Mouse (Mus musculus) embryonic facial prominence, embryonic 14.5 days (tissue): ENCODE data around the gene Zfp366. TPM values are rescaled to one million over a fixed set of nuclear protein-coding genes. Genes with fewer than 3 reads are reported as not detected.

Source experiments
- ATAC-seq: fragments of 200-750 bp; cut with Nextera tagmentation; 2 replicates; pipeline ENCODE4 v1.8.0; 2017; ENCODE audit warnings: low read depth, moderate number of reproducible peaks, moderate TSS enrichment
- DNase-seq: peaks from one replicate; pipeline ENCODE4 v3.0.0-alpha.2; 2015; ENCODE audit warnings: low spot score
- H3K27ac ChIP-seq: fragments of 300-500 bp; sonication (generic); replicated peaks from 2 replicates; pipeline ENCODE4 v1.5.1; 2014; ENCODE audit warnings: low read depth, mild to moderate bottlenecking, low read length, moderate library complexity
- H3K27me3 ChIP-seq: fragments of 300-500 bp; sonication (generic); replicated peaks from 2 replicates; pipeline ENCODE4 v1.6.1; 2014; ENCODE audit warnings: low read length; ENCODE audit not compliant: control insufficient read depth, insufficient read depth
- H3K36me3 ChIP-seq: fragments of 300-500 bp; sonication (generic); 2 replicates; pipeline ENCODE4 v1.6.1; 2014; ENCODE audit warnings: low read length, mixed read lengths; ENCODE audit not compliant: control insufficient read depth, insufficient read depth
- H3K4me1 ChIP-seq: fragments of 300-500 bp; sonication (generic); 2 replicates; pipeline ENCODE4 v1.6.1; 2014; ENCODE audit warnings: antibody characterized with exemption, low read length; ENCODE audit not compliant: control insufficient read depth, insufficient read depth
- H3K4me2 ChIP-seq: fragments of 300-500 bp; sonication (generic); 2 replicates; pipeline ENCODE4 v1.6.1; 2014; ENCODE audit warnings: low read depth, mild to moderate bottlenecking, low read length, moderate library complexity, mixed read lengths
- H3K4me3 ChIP-seq: fragments of 300-500 bp; sonication (generic); 2 replicates; pipeline ENCODE4 v1.5.1; 2014; ENCODE audit warnings: low read depth, mild to moderate bottlenecking, low read length
- H3K9ac ChIP-seq: fragments of 300-500 bp; sonication (generic); 2 replicates; pipeline ENCODE4 v1.6.1; 2014; ENCODE audit warnings: low read depth, mild to moderate bottlenecking, low read length, moderate library complexity, mixed read lengths
- H3K9me3 ChIP-seq: fragments of 300-500 bp; sonication (generic); 2 replicates; pipeline ENCODE4 v1.6.1; 2016; ENCODE audit warnings: low read length; ENCODE audit not compliant: control insufficient read depth
- WGBS: fragments of 180-500 bp; shearing (Covaris S2); extraction: QIAGEN DNeasy Blood & Tissue Kit; methylation state at CpG from one replicate; pipeline ENCODE4 v1.1.7; 2014; 5-methylcytosine and 5-hydroxymethylcytosine counted together
- polyA plus RNA-seq: library from polyadenylated mRNA; unstranded; fragments of >200 nt; fragmentation: Nextera tagmentation; extraction: Ambion mirVana; gene quantifications from 2 replicates; pipeline ENCODE4 v1.2.1, GENCODE M21; 2014

Zfp366 gene
- polyA plus RNA-seq, 1 experiment from 2014 or later = 0.99 TPM

DNA sequence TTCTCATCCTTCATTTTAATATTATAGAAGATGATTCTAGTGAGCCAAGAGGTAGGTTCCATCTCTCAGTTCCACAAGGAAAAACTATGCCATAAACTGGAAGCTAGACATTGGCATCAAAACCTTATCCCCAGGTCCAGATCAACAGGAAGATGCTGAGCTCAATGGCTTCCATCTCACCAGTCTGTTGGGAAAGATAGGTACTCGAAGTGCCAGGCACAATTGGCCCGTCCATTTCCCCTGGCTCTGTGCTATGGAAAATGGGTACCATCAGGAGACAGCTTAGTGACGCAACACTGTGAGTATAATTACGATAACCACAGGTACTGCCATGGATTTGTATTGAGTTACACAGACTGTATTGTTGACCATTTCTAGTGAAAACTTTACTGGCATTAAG, 72.3 kb downstream of the Zfp366 start:
- no peak for DNase-seq
- ATAC-seq = no peak
- Histone ChIP-seq H3K27ac (no peak overlapping the region), H3K4me3 (no peak overlapping the region), H3K36me3 (no peaks in the 10 kb centered on the region), H3K9ac (no peak overlapping the region), H3K9me3 (no peaks in the 10 kb centered on the region; the same call in 1 of the 2 replicates), H3K4me2 (no peak overlapping the region), H3K4me1 (no peaks in the 10 kb centered on the region), H3K27me3 (no peaks in the 10 kb centered on the region)
- 85% methylated on average over 4 of the region's 4 CpGs for whole genome bisulfite sequencing

DNA sequence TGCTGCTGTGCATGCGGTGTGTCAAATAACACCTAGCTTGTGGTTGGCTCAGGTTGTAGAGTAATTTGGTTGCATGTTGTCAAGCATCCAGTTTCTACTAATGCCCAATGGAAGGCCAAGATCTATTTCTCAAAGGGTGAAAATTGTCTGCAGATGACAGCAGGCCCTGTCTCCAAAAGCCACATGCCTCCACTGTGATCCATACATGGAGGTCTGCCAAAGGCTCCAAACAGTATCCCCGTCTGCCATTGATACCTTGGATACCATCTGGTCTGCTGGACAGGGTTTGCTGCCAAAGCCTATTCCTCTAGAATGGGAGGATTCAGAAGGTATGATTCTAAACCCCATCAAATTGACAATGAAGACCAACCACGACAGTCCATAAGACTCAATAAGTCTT, 74.1 kb downstream of the Zfp366 start:
- H3K4me1 ChIP-seq = no peaks in the 10 kb centered on the region
- DNase-seq (no peak), ATAC-seq (no peak)
- H3K36me3 ChIP-seq = no peaks in the 10 kb centered on the region
- no peak overlapping the region for H3K4me2 ChIP-seq
- H3K27ac ChIP-seq = no peak overlapping the region
- 87% methylated on average over 3 of the region's 3 CpGs for WGBS
- H3K27me3 ChIP-seq = no peaks in the 10 kb centered on the region
- H3K4me3 ChIP-seq = no peak overlapping the region
- no peaks in the 10 kb centered on the region for H3K9me3 ChIP-seq
- H3K9ac ChIP-seq = no peak overlapping the region

DNA sequence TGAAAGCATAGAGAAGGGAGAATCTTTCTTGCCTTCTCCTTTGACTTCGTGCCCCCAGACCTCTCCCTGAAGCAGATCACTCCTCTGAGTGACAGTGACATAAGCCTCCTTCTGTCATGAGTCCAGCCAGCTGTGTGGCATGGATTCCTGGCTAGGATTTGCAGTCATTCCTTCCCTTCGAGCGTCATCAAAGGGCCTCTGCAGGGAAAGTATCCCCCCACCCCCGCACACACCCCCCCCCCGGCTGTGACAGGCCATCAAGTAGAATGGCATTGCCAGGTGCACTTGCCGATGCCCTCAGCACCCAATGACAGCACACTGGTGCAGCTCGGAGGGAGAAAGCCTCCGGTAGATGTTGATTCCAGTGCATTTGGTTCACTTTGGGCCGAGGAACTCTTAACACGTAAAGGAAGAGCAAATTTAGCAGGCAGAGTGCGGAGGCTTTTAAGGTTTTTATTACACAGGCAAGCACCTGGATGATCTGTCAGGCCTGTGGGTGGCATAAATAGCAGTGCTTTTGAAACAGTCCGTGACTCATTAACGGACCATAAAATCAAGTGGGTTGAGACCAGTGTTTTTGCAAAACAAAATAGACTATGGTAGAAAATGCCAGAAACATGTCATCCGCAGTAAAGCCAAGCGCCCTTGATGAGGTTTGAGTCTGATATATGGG, 75.0 kb downstream of the Zfp366 start:
- ATAC-seq = peak; percentile 77; the same call in 1 of the 2 replicates
- no peak overlapping the region for H3K27ac ChIP-seq
- 73% methylated on average over 15 of the region's 15 CpGs for WGBS

DNA sequence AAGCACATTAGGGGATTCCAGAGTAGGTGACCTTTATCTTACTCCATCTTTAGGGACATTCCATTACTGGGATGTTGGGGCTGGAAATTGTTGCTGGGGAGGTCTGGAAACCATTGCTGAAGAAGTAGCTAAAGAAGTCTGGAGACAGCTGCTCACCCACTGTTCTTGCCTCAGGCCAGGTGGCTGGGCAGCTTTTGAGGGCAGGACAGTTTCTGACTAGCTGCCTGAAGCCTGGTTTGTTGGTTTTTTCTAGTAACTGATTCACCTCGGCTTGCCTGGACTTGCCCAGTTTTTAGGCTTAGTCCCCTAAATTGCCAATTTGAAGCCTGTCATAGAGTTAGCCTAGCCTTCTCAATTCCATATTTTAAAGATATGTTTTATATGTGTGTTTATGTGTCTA, 77.8 kb downstream of the Zfp366 start:
- no peak for DNase-seq
- H3K4me1 ChIP-seq = no peaks in the 10 kb centered on the region
- H3K9me3 ChIP-seq = no peaks in the 10 kb centered on the region
- no peak overlapping the region for H3K27ac ChIP-seq
- no peaks in the 10 kb centered on the region for H3K36me3 ChIP-seq
- no peak overlapping the region for H3K9ac ChIP-seq
- no peak for ATAC-seq
- WGBS = 65% methylated on average over 1 of the region's 1 CpGs
- no peak overlapping the region for H3K4me3 ChIP-seq
- no peak overlapping the region for H3K4me2 ChIP-seq
- H3K27me3 ChIP-seq = no peaks in the 10 kb centered on the region

More for the DNA sequence above, 75.0 kb downstream of the Zfp366 start:
- H3K36me3 ChIP-seq = no peaks in the 10 kb centered on the region
- H3K9ac ChIP-seq = no peak overlapping the region
- no peak overlapping the region for H3K4me3 ChIP-seq
- H3K27me3 ChIP-seq = no peaks in the 10 kb centered on the region
- DNase-seq = peak; percentile 79
- H3K4me2 ChIP-seq = no peak overlapping the region
- no peaks in the 10 kb centered on the region for H3K4me1 ChIP-seq
- no peaks in the 10 kb centered on the region for H3K9me3 ChIP-seq

DNA sequence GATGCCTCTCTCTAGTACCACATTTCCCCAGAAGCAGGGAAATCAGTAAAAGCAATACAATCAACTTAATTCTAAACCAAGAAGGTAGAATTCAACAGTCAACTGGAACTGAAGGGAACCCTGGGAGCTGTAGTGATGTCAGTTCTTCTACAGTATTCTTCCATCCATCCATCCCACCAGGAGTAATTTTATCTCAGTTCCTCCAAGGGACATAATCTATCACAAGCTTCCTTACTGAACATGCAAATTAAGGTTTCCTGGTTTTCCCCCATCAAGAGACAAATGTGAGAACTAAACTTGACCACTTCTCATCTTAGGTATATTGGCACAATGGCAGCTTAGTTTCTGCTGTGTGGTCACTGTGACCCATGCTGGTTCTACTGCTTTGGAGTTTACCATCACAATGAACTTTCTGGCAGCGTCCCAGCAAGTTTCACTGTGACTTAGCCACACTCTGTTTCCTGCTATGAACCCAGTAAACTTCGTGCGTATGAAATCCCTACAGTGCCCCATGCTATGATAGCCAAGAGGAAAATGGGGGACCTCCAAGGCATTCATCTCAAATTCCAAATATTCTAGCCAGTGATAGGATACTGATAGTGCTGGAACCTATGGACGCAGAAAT, 78.6 kb downstream of the Zfp366 start:
- Histone ChIP-seq H3K9me3 (no peaks in the 10 kb centered on the region), H3K4me1 (no peaks in the 10 kb centered on the region), H3K27me3 (no peaks in the 10 kb centered on the region), H3K4me2 (no peak overlapping the region), H3K36me3 (no peaks in the 10 kb centered on the region), H3K4me3 (no peak overlapping the region), H3K9ac (no peak overlapping the region), H3K27ac (no peak overlapping the region)
- DNase-seq (no peak), ATAC-seq (no peak)
- WGBS = 79% methylated on average over 4 of the region's 4 CpGs

DNA sequence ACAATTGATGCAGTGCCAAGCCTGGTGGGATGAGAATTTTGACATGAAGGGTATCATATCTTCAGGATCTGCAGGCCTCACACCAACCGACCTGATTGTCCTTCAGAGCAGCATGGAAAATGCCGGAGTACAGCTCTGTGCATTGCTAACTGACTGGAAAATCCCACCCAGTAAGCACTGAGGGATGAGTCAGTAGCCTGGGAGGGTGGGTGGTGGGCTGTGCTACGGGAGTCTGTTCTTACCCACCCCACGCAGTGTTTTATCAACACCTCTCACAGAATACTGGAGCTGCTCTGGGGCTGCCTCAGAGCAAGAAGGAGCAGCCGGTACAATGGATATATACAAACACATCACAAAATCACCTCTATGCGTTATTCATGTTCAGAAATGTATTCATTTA, 79.9 kb downstream of the Zfp366 start:
- Histone ChIP-seq H3K4me2 (no peak overlapping the region), H3K9ac (no peak overlapping the region), H3K27ac (no peak overlapping the region), H3K4me3 (no peak overlapping the region), H3K36me3 (no peaks in the 10 kb centered on the region), H3K4me1 (no peaks in the 10 kb centered on the region), H3K9me3 (no peaks in the 10 kb centered on the region), H3K27me3 (no peaks in the 10 kb centered on the region)
- WGBS = 90% methylated on average over 6 of the region's 6 CpGs
- ATAC-seq (no peak), DNase-seq (no peak)

- ATAC-seq (no peak), DNase-seq (no peak)
- no peaks in the 10 kb centered on the region for H3K4me1 ChIP-seq
- H3K36me3 ChIP-seq = no peaks in the 10 kb centered on the region
- no peak overlapping the region for H3K9ac ChIP-seq
- 91% methylated on average over 3 of the region's 3 CpGs for WGBS
- H3K9me3 ChIP-seq = no peaks in the 10 kb centered on the region
- no peak overlapping the region for H3K4me3 ChIP-seq
- H3K27ac ChIP-seq = no peak overlapping the region
- H3K4me2 ChIP-seq = no peak overlapping the region
- H3K27me3 ChIP-seq = no peaks in the 10 kb centered on the region
Observed at GRCm38 (mm10) chr13:99272046-99272445, 87.4 kb downstream of the Zfp366 start.

DNA sequence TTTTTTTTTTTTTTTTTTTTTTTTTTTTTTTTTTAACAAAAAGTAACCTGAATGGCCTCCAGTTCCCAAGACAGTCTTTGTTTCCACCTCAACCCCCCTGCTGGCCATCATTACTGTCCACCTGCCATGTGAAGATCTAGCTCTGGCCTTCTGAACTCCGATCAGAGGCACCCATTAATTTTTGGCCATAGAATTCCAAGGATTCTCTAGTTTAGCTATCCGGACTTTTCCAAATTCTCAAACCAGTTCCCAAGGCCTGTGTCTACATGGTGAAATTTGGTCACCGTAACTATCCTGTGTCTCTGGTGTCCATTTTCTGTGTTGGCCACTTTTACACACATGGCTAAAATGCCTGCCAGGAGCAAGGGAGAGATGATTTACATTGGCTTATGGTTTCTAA, 92.9 kb downstream of the Zfp366 start:
- 94% methylated on average over 3 of the region's 3 CpGs for WGBS
- Histone ChIP-seq H3K36me3 (no peaks in the 10 kb centered on the region), H3K27me3 (no peaks in the 10 kb centered on the region), H3K9me3 (no peaks in the 10 kb centered on the region), H3K4me3 (no peak overlapping the region), H3K4me1 (no peaks in the 10 kb centered on the region), H3K9ac (no peak overlapping the region), H3K4me2 (no peak overlapping the region), H3K27ac (no peak overlapping the region)
- ATAC-seq (no peak), DNase-seq (no peak)

DNA sequence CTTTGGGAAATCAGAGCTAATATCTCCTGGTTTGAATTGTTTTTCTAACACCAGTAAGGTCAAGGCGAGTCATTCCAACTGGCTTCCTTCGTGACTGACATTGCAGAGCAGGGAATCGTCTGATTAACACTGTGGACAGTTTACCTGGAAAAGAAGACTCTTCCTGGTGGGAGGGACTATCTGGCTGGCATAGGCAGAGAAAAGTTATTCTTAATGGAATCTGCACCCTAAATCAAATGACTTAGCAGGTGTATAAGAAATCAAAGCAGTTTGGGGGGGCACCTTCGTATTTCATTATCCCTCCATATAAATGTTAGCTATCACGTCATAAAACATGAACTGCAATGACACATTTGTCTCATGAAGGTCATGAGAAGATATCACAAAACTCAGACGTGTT, 93.9 kb downstream of the Zfp366 start:
- H3K4me1 ChIP-seq = peaks cover 5% of the 10 kb centered on the region
- 77% methylated on average over 6 of the region's 6 CpGs for WGBS
- H3K27ac ChIP-seq = no peak overlapping the region
- no peaks in the 10 kb centered on the region for H3K36me3 ChIP-seq
- no peak overlapping the region for H3K4me2 ChIP-seq
- H3K4me3 ChIP-seq = no peak overlapping the region
- H3K9ac ChIP-seq = no peak overlapping the region
- ATAC-seq (no peak), DNase-seq (no peak)
- H3K9me3 ChIP-seq = no peaks in the 10 kb centered on the region
- no peaks in the 10 kb centered on the region for H3K27me3 ChIP-seq
